Mouse (Mus musculus): ENCODE results near the gene Sgms1.

DNA sequence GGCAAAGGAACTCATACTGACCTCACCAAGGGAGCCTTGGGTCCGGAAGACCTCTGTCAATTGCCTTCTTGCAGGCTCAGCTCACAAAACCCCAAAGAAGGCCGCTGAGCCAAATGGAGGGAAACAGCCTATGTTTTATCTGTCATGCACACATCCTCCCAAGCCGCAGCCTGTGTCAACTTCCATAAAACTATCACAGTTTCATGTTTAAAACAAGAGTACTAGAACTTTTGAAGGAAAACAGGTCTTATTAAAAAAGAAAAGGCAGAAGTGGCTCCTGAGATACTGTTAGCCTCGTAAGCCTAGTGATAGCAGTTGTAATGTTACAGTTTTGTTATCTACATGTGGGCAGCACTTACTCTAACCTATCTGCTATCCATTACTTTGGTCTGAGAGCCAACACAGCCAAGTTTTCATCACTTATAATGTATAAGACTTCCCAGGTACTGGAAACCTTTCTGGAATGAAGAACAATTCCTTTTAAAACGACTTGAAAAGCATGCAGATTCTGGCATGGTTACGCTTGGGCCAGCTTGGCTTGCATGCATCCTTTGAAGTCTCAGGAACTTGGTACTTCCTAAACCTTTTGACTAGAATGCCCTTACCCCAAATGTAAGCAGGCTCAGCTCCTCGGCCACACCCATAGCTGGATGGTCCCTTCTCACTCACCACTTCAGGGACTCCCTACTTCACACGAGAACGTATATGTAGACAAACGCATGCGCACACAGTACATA, 150.6 kb downstream of the Sgms1 start:
- TF ChIP-seq CTCF (IDR thresholded peaks at IDR 0.05; ENCODE audit: insufficient read depth, low read length): no peak
- TF ChIP-seq POLR2A (IDR thresholded peaks at IDR 0.05; ENCODE audit: borderline replicate concordance, extremely low read depth, low read depth, low read length): no peak

All from lung, adult 2 months (tissue).